Comparison of ENCODE assay signal across 15 mouse cellular contexts in genomic region chr1:151629591-151630250, GRCm38 (mm10). TPM values are rescaled to one million over a fixed set of nuclear protein-coding genes. Genes with fewer than 3 reads are reported as not detected.
DNase-seq lines count a peak whose midpoint lies in the region; ATAC-seq and TF ChIP-seq lines count a peak whose summit lies in the region.
"Had no signal": no experiment of that assay in that cellular context is flagged by ENCODE, and none has a peak within 500 bp of the region (broad histone marks: within the 10 kb centered on the region; RNA-seq: fewer than 3 reads in every experiment).

No protein-coding gene starts in this region.

- no peak overlapping the region for H3K4me2 ChIP-seq in heart, embryonic 12.5 days
- H3K4me2 ChIP-seq in midbrain, embryonic 13.5 days (replicated peaks): no peak overlapping the region
- no peak overlapping the region for H3K4me2 ChIP-seq in midbrain, postnatal 0 days (ENCODE audit: low read depth, low read length, poor library complexity, severe bottlenecking)
- H3K4me2 ChIP-seq in stomach, embryonic 14.5 days (replicated peaks; ENCODE audit: low read depth, low read length): no peak overlapping the region
- H3K4me2 ChIP-seq: forebrain, embryonic 13.5 days; heart, embryonic 15.5 days; lung, embryonic 15.5 days had no signal

- H3K9me3 ChIP-seq in heart, embryonic 12.5 days (replicated peaks): no peaks in the 10 kb centered on the region
- no peaks in the 10 kb centered on the region for H3K9me3 ChIP-seq in midbrain, embryonic 13.5 days
- H3K9me3 ChIP-seq in midbrain, postnatal 0 days (ENCODE audit: low read length): no peaks in the 10 kb centered on the region
- no peaks in the 10 kb centered on the region for H3K9me3 ChIP-seq in stomach, embryonic 14.5 days (ENCODE audit: control insufficient read depth, low read depth, low read length)
- H3K9me3 ChIP-seq: forebrain, embryonic 13.5 days; heart, embryonic 15.5 days; lung, embryonic 15.5 days had no signal

- TF ChIP-seq CTCF in midbrain, postnatal 0 days (IDR thresholded peaks at IDR 0.05): no peak

- no peaks in the 10 kb centered on the region for H3K36me3 ChIP-seq in heart, embryonic 12.5 days
- H3K36me3 ChIP-seq in midbrain, embryonic 13.5 days: no peaks in the 10 kb centered on the region
- no peaks in the 10 kb centered on the region for H3K36me3 ChIP-seq in midbrain, postnatal 0 days (ENCODE audit: insufficient read depth, low read length)
- no peaks in the 10 kb centered on the region for H3K36me3 ChIP-seq in stomach, embryonic 14.5 days (ENCODE audit: control insufficient read depth, insufficient read depth, low read length)
- H3K36me3 ChIP-seq: heart, embryonic 15.5 days; lung, embryonic 15.5 days had no signal

- no peak overlapping the region for H3K9ac ChIP-seq in heart, embryonic 12.5 days
- H3K9ac ChIP-seq in midbrain, embryonic 13.5 days (replicated peaks): no peak overlapping the region
- no peak overlapping the region for H3K9ac ChIP-seq in midbrain, postnatal 0 days (replicated peaks; ENCODE audit: low read length, poor library complexity, severe bottlenecking)
- H3K9ac ChIP-seq in stomach, embryonic 14.5 days (replicated peaks; ENCODE audit: low read depth, low read length): no peak overlapping the region
- H3K9ac ChIP-seq: forebrain, embryonic 13.5 days; heart, embryonic 15.5 days; lung, embryonic 15.5 days had no signal

- no peak overlapping the region for H3K4me3 ChIP-seq in heart, embryonic 12.5 days
- no peak overlapping the region for H3K4me3 ChIP-seq in midbrain, embryonic 13.5 days (replicated peaks)
- no peak overlapping the region for H3K4me3 ChIP-seq in midbrain, postnatal 0 days (ENCODE audit: low read depth, low read length)
- H3K4me3 ChIP-seq in stomach, embryonic 14.5 days (ENCODE audit: low read depth, low read length): no peak overlapping the region
- H3K4me3 ChIP-seq: forebrain, embryonic 13.5 days; heart, embryonic 15.5 days; lung, embryonic 15.5 days had no signal

- H3K27ac ChIP-seq in heart, embryonic 12.5 days (ENCODE audit: poor library complexity, severe bottlenecking): no peak overlapping the region
- H3K27ac ChIP-seq in midbrain, embryonic 13.5 days: no peak overlapping the region
- no peak overlapping the region for H3K27ac ChIP-seq in midbrain, postnatal 0 days (ENCODE audit: low read depth, low read length)
- H3K27ac ChIP-seq in stomach, embryonic 14.5 days (ENCODE audit: low read length): peak overlapping the region; percentile 67; the same call in 1 of the 2 replicates
- H3K27ac ChIP-seq: forebrain, embryonic 13.5 days; heart, embryonic 15.5 days; lung, embryonic 15.5 days had no signal

- peak; percentile 95 for DNase-seq in heart, adult 11 months
- DNase-seq in midbrain, postnatal 0 days (ENCODE audit: low spot score): no peak
- peak; percentile 60 for DNase-seq in embryo, embryonic 11 days
- no peak for DNase-seq in natural killer cell, adult 2 months (ENCODE audit: low spot score in 2 of 2)
- DNase-seq in Muller cell, postnatal 12 days (ENCODE audit: inconsistent ontology term): no peak
- DNase-seq: cerebellum, adult 9-10 months; kidney, postnatal 10 days; thymus, postnatal 25 days had no signal

- H3K27me3 ChIP-seq in heart, embryonic 12.5 days (replicated peaks): no peaks in the 10 kb centered on the region
- no peaks in the 10 kb centered on the region for H3K27me3 ChIP-seq in midbrain, embryonic 13.5 days
- H3K27me3 ChIP-seq in midbrain, postnatal 0 days (ENCODE audit: insufficient read depth, low read length): no peaks in the 10 kb centered on the region
- no peaks in the 10 kb centered on the region for H3K27me3 ChIP-seq in stomach, embryonic 14.5 days (ENCODE audit: control insufficient read depth, insufficient read depth, low read length)
- H3K27me3 ChIP-seq: forebrain, embryonic 13.5 days; heart, embryonic 15.5 days had no signal

- peaks cover 7% of the 10 kb centered on the region for H3K4me1 ChIP-seq in heart, embryonic 12.5 days (replicated peaks)
- H3K4me1 ChIP-seq in midbrain, embryonic 13.5 days (replicated peaks): peaks cover 6% of the 10 kb centered on the region; the same call in 1 of the 2 replicates
- H3K4me1 ChIP-seq in midbrain, postnatal 0 days (ENCODE audit: insufficient read depth, low read length): no peaks in the 10 kb centered on the region
- H3K4me1 ChIP-seq in stomach, embryonic 14.5 days (ENCODE audit: control insufficient read depth, insufficient read depth, low read length): peaks cover 23% of the 10 kb centered on the region; the same call in 1 of the 2 replicates

- WGBS in heart, embryonic 12.5 days: 51% methylated on average over 7 of the region's 7 CpGs
- 59% methylated on average over 7 of the region's 7 CpGs for WGBS in midbrain, embryonic 13.5 days
- 56% methylated on average over 7 of the region's 7 CpGs for WGBS in midbrain, postnatal 0 days
- WGBS in stomach, embryonic 14.5 days: 14% methylated on average over 7 of the region's 7 CpGs

- no peak for ATAC-seq in heart, embryonic 12.5 days (ENCODE audit: insufficient number of reproducible peaks, low FRiP score)
- ATAC-seq in midbrain, embryonic 13.5 days: peak; percentile 57; the same call in 1 of the 2 replicates
- no peak for ATAC-seq in midbrain, postnatal 0 days (ENCODE audit: low FRiP score)
- no peak; the same call in 1 of the 2 replicates for ATAC-seq in stomach, embryonic 14.5 days (ENCODE audit: insufficient number of reproducible peaks, insufficient read depth, low FRiP score, low read depth)
- ATAC-seq: activated CD4-positive, CD25-positive, alpha-beta regulatory T cell, adult 4 months; forebrain, embryonic 13.5 days had no signal

RNA-seq across cellular contexts. Expression of gene Fam129a, which starts 58.7 kb away (rescaled TPM):
- 4.3 and 4.4 TPM in 2 replicates for polyA plus RNA-seq in heart, embryonic 12.5 days (2016; fragmentation: Nextera tagmentation; extraction: Ambion mirVana)
- polyA plus RNA-seq in midbrain, embryonic 13.5 days (2015; fragmentation: Nextera tagmentation; extraction: Ambion mirVana): 0.68 and 0.78 TPM in 2 replicates
- 1.4 and 3.5 TPM in 2 replicates for total RNA-seq in midbrain, postnatal 0 days (2014; rRNA removed)
- polyA plus RNA-seq in midbrain, postnatal 0 days (2015; fragmentation: Nextera tagmentation; extraction: Ambion mirVana): 1.2 and 1.6 TPM in 2 replicates
- polyA plus RNA-seq in stomach, embryonic 14.5 days (2014; fragmentation: Nextera tagmentation; extraction: Ambion mirVana): 9.0 and 9.1 TPM in 2 replicates

Comparison
In these comparisons a context has a peak if more than half of its experiments do, and no peak if none do; other contexts are left out.
1. DNase-seq: peak in heart, adult 11 months (single experiment) and embryo, embryonic 11 days (single experiment); none in midbrain, postnatal 0 days (single experiment), natural killer cell, adult 2 months (0 of 2) and Muller cell, postnatal 12 days (single experiment).